Mouse (Mus musculus): ENCODE measurements at regions not wholly inside any gene's neighbourhood (a gene's known extent, or its start where the extent isn't known, plus 50 kb on each side); places are given as distances from the start of the nearest gene placed in this dataset.
"Not testable (repeated sequence)": the region's sequence is repeated elsewhere in the genome, so short reads cannot be mapped to it uniquely, and the experiment has no call there.

DNA sequence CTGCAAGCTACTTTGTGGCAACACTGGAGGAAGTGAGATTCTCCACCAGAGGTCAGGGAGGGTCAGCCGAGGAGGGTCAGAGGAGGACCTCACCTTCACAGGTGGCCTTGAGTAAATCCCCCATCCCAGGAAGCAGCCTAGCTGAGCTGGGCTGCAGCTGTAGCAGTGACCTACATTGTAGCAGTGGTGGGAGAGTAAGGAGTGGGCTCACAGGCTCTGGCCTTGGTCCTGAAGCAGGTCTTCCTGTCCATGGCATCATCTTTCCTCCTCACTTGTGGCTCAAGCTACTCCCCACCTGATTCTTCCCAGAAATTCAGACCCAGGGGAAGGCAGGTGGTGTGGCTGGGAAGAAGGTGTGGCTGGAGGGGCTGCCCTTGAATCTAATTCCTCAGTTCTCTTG is 84.3 kb downstream of the 1810013L24Rik start:
- ATAC-seq (replicated peaks; ENCODE audit: insufficient number of reproducible peaks, low FRiP score, low TSS enrichment); H3K4me3 ChIP-seq (ENCODE audit: low read depth, low read length); H3K9me3 ChIP-seq (replicated peaks; ENCODE audit: control insufficient read depth, low read length); H3K36me3 ChIP-seq (ENCODE audit: control insufficient read depth, insufficient read depth, low read length); H3K4me1 ChIP-seq (ENCODE audit: control insufficient read depth, insufficient read depth, low read length); H3K27ac ChIP-seq (ENCODE audit: low read depth, low read length); H3K27me3 ChIP-seq (ENCODE audit: control insufficient read depth, insufficient read depth, low read length); H3K9ac ChIP-seq (ENCODE audit: low read depth, low read length); H3K4me2 ChIP-seq: not testable (repeated sequence)
- 38% methylated on average over 1 of the region's 1 CpGs for WGBS (ENCODE audit: insufficient replicate concordance)

DNA sequence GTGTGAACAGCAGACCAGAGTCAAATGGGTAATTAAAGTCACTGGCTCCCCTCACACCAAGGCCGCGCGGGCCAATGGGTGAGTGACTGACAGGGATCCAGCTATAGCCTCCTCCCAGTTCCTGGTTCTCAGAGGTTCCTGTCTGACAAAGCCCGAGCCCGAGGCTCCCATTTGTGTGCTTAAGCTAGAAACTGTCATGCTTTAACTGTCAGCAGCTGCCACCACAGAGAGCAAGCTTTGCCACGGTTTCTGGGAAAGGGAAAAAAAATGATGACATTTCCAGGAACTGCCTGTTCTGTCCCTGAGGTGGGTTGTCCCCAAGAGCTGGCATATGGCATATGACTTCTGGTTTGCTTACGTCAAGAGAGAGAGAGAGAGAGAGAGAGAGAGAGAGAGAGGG is 86.2 kb downstream of the 1810013L24Rik start:
- no peak for ATAC-seq (replicated peaks; ENCODE audit: insufficient number of reproducible peaks, low FRiP score, low TSS enrichment)
- Histone ChIP-seq H3K27ac (ENCODE audit: low read depth, low read length) (no peak overlapping the region), H3K4me2 (no peak overlapping the region), H3K36me3 (ENCODE audit: control insufficient read depth, insufficient read depth, low read length) (no peaks in the 10 kb centered on the region), H3K4me3 (ENCODE audit: low read depth, low read length) (no peak overlapping the region), H3K9ac (ENCODE audit: low read depth, low read length) (no peak overlapping the region), H3K27me3 (ENCODE audit: control insufficient read depth, insufficient read depth, low read length) (no peaks in the 10 kb centered on the region), H3K9me3 (replicated peaks; ENCODE audit: control insufficient read depth, low read length) (no peaks in the 10 kb centered on the region), H3K4me1 (ENCODE audit: control insufficient read depth, insufficient read depth, low read length) (no peaks in the 10 kb centered on the region)
- 54% methylated on average over 7 of the region's 7 CpGs for WGBS (ENCODE audit: insufficient replicate concordance)

DNA sequence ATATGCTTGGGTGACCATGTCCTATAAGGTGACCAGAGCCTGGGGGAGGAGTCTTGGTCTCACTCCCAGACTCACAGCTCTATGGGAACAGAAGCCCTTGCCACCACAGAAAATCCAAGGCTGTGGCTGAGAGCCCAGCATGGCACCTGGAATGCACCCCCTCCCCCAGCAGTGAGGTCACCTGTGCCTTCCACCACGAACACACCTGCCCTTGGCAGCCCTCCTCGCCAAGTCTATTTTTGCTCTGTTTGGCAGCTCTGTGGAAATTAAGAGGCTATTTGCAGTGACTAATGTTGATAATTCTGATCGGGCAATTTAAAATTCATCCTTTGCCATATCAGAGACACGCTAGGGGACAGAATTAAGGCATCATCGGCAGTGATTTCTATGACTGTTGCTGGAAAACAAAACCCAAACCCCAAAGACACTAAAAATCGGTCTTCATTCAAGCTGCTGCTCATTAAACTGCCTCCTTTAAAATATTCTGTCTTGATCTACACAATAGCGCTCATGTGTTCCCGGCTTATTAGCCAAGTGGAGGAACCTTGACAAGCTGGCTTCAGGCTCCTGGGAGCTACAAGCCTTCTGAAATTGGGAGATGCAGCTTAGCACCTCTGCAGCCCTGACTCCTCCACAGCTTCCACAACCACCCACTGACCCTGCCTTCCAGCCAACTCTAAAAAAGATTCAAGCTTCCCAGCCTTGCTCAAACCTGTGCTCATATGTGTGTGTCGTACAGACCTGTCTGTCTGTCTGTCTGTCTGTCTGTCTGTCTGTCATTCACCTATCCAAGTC is 89.0 kb downstream of the 1810013L24Rik start:
- ATAC-seq (replicated peaks; ENCODE audit: insufficient number of reproducible peaks, low FRiP score, low TSS enrichment): no peak
- H3K27ac ChIP-seq (ENCODE audit: low read depth, low read length): no peak overlapping the region
- H3K4me2 ChIP-seq: no peak overlapping the region
- no peaks in the 10 kb centered on the region for H3K27me3 ChIP-seq (ENCODE audit: control insufficient read depth, insufficient read depth, low read length)
- no peaks in the 10 kb centered on the region for H3K9me3 ChIP-seq (replicated peaks; ENCODE audit: control insufficient read depth, low read length)
- H3K9ac ChIP-seq (ENCODE audit: low read depth, low read length): no peak overlapping the region
- no peaks in the 10 kb centered on the region for H3K4me1 ChIP-seq (ENCODE audit: control insufficient read depth, insufficient read depth, low read length)
- H3K36me3 ChIP-seq (ENCODE audit: control insufficient read depth, insufficient read depth, low read length): no peaks in the 10 kb centered on the region
- 81% methylated on average over 9 of the region's 9 CpGs for WGBS (ENCODE audit: insufficient replicate concordance)
- no peak overlapping the region for H3K4me3 ChIP-seq (ENCODE audit: low read depth, low read length)

DNA sequence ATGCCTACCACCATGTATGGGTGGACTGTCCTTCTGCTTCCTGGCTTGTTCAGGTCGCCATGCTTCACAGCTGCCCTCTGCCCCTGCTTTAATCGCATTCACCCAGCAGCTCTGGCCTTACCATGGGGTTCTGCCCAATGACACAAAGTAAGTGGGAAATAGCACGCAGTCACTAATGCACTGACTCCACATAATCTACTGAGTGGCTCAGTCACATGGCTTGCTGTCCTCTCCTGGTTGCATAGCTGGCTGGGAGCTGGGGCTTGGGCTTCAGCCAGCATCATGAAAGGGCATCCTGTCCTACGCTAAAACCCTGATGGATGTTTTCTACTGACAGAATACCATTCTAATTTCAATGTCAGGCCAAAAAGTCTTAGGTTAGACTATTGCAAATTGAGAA is 94.8 kb downstream of the 1810013L24Rik start:
- no peak overlapping the region for H3K4me3 ChIP-seq (ENCODE audit: low read depth, low read length)
- H3K36me3 ChIP-seq (ENCODE audit: control insufficient read depth, insufficient read depth, low read length): no peaks in the 10 kb centered on the region
- 88% methylated on average over 4 of the region's 4 CpGs for WGBS (ENCODE audit: insufficient replicate concordance)
- H3K9ac ChIP-seq (ENCODE audit: low read depth, low read length): no peak overlapping the region
- H3K27ac ChIP-seq (ENCODE audit: low read depth, low read length): no peak overlapping the region
- no peak overlapping the region for H3K4me2 ChIP-seq
- H3K27me3 ChIP-seq (ENCODE audit: control insufficient read depth, insufficient read depth, low read length): no peaks in the 10 kb centered on the region
- H3K4me1 ChIP-seq (ENCODE audit: control insufficient read depth, insufficient read depth, low read length): no peaks in the 10 kb centered on the region
- H3K9me3 ChIP-seq (replicated peaks; ENCODE audit: control insufficient read depth, low read length): no peaks in the 10 kb centered on the region
- no peak for ATAC-seq (replicated peaks; ENCODE audit: insufficient number of reproducible peaks, low FRiP score, low TSS enrichment)

DNA sequence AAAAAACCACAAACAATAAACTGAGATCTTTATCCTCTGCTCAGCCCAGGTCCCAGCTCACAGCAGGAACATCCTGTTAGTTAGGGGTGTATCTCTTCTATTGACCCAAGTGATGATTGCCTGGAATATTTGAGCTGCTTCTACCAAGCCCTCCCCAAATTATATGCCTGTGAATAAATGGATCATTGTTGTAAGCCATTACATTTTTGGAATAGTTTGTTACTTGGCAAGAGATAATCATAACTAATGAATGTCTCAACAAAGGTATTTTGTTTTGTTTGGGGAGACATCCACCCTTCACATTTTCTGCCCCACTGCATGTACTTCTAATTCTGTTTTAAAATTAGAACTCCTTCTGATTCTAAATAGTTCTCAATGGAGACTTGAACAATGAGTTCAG is 102.1 kb downstream of the 1810013L24Rik start:
- H3K27me3 ChIP-seq (ENCODE audit: control insufficient read depth, insufficient read depth, low read length): no peaks in the 10 kb centered on the region
- no peak overlapping the region for H3K4me2 ChIP-seq
- no peaks in the 10 kb centered on the region for H3K36me3 ChIP-seq (ENCODE audit: control insufficient read depth, insufficient read depth, low read length)
- no peak overlapping the region for H3K9ac ChIP-seq (ENCODE audit: low read depth, low read length)
- no peak overlapping the region for H3K4me3 ChIP-seq (ENCODE audit: low read depth, low read length)
- no peaks in the 10 kb centered on the region for H3K4me1 ChIP-seq (ENCODE audit: control insufficient read depth, insufficient read depth, low read length)
- ATAC-seq (replicated peaks; ENCODE audit: insufficient number of reproducible peaks, low FRiP score, low TSS enrichment): no peak
- H3K9me3 ChIP-seq (replicated peaks; ENCODE audit: control insufficient read depth, low read length): no peaks in the 10 kb centered on the region
- no peak overlapping the region for H3K27ac ChIP-seq (ENCODE audit: low read depth, low read length)

DNA sequence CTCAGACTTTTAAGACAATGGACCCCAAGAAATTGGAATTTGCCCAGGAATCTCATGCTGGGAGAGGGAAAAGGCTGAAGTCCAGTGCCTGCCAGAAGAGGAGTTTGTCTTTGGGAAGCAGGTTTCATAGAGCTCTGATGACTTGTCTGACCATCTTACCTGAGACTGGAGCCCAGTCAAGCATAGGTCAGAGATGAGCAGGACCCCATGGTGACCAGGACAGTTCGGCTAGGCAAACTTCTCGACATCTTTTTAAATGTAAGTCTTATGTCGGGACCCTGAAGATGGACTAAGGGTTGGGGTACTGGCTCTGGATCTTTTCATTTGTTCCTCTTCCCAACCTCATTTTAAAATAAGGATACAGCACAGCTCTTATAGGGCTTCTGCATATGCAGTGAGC is 103.2 kb downstream of the 1810013L24Rik start:
- H3K4me2 ChIP-seq: no peak overlapping the region
- WGBS (ENCODE audit: insufficient replicate concordance): 82% methylated on average over 3 of the region's 3 CpGs
- no peak overlapping the region for H3K27ac ChIP-seq (ENCODE audit: low read depth, low read length)
- no peaks in the 10 kb centered on the region for H3K36me3 ChIP-seq (ENCODE audit: control insufficient read depth, insufficient read depth, low read length)
- no peak overlapping the region for H3K4me3 ChIP-seq (ENCODE audit: low read depth, low read length)
- no peaks in the 10 kb centered on the region for H3K9me3 ChIP-seq (replicated peaks; ENCODE audit: control insufficient read depth, low read length)
- ATAC-seq (replicated peaks; ENCODE audit: insufficient number of reproducible peaks, low FRiP score, low TSS enrichment): no peak
- no peak overlapping the region for H3K9ac ChIP-seq (ENCODE audit: low read depth, low read length)
- no peaks in the 10 kb centered on the region for H3K27me3 ChIP-seq (ENCODE audit: control insufficient read depth, insufficient read depth, low read length)
- H3K4me1 ChIP-seq (ENCODE audit: control insufficient read depth, insufficient read depth, low read length): no peaks in the 10 kb centered on the region

DNA sequence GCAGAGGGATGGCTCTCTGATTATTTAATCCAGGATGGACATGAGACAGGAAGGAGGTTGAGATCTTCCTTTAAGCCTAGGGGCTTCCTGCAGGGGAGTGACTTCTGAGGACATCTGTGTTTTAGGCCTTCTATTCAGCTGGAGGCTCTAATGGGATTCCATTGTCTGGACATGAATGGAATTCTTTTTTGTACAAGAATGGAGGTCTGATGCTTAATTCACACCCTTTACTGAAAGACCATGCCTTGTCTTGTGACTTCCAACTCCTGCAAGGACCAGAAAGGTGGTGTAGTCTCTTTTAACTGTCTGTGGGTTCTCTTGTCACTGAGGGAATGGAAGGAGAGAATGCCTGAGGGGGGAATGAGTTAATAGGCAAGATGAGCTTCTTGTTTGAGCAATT is 106.5 kb downstream of the 1810013L24Rik start:
- H3K36me3 ChIP-seq (ENCODE audit: control insufficient read depth, insufficient read depth, low read length): no peaks in the 10 kb centered on the region

DNA sequence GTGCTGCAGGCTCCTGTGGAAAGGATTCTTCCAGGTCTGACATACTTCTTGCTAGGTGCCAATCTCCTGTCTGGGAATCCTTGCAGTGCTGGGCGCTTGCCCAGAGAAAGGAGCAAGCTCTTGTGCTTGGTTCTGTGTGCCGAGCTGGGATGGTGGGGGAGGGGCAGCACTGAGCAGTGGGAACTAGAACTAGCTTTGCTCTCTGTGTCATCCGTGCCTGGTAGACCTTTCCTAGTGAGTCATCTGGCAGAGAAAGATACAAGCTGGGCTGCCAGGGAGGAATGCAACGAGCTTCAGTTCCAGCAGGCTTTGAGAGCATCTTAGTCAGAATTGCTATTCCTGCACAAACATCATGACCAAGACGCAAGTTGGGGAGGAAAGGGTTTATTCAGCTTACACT is 108.6 kb downstream of the 1810013L24Rik start:
- no peak for ATAC-seq (replicated peaks; ENCODE audit: insufficient number of reproducible peaks, low FRiP score, low TSS enrichment)
- WGBS (ENCODE audit: insufficient replicate concordance): 26% methylated on average over 5 of the region's 5 CpGs

More for the DNA sequence above, 106.5 kb downstream of the 1810013L24Rik start:
- no peak overlapping the region for H3K27ac ChIP-seq (ENCODE audit: low read depth, low read length)
- H3K9ac ChIP-seq (ENCODE audit: low read depth, low read length): no peak overlapping the region
- H3K4me3 ChIP-seq (ENCODE audit: low read depth, low read length): no peak overlapping the region
- H3K27me3 ChIP-seq (ENCODE audit: control insufficient read depth, insufficient read depth, low read length): no peaks in the 10 kb centered on the region
- H3K9me3 ChIP-seq (replicated peaks; ENCODE audit: control insufficient read depth, low read length): no peaks in the 10 kb centered on the region
- ATAC-seq (replicated peaks; ENCODE audit: insufficient number of reproducible peaks, low FRiP score, low TSS enrichment): no peak
- no peak overlapping the region for H3K4me2 ChIP-seq
- no peaks in the 10 kb centered on the region for H3K4me1 ChIP-seq (ENCODE audit: control insufficient read depth, insufficient read depth, low read length)

DNA sequence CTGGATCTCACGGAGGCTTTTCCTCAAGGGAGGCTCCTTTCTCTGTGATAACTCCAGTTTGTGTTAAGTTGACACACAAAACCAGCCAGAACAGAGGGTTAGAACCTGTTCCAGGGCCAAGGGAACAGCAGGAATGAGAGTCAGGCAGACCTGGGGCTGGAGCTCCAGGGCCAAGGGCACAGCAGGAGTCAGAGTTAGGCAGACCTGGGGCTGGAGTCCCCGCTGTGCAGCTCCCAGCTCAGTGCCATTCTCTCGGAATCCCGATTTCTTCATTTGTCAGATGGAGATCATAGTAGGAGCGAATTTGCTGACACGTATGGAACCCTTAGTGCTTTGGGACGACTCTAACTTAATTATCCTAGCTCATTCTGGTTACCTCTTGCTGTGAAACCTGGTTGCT is 109.2 kb downstream of the 1810013L24Rik start:
- no peaks in the 10 kb centered on the region for H3K27me3 ChIP-seq (ENCODE audit: control insufficient read depth, insufficient read depth, low read length)
- no peak for ATAC-seq (replicated peaks; ENCODE audit: insufficient number of reproducible peaks, low FRiP score, low TSS enrichment)
- no peaks in the 10 kb centered on the region for H3K4me1 ChIP-seq (ENCODE audit: control insufficient read depth, insufficient read depth, low read length)
- no peak overlapping the region for H3K27ac ChIP-seq (ENCODE audit: low read depth, low read length)
- no peak overlapping the region for H3K9ac ChIP-seq (ENCODE audit: low read depth, low read length)
- H3K4me3 ChIP-seq (ENCODE audit: low read depth, low read length): no peak overlapping the region
- no peaks in the 10 kb centered on the region for H3K36me3 ChIP-seq (ENCODE audit: control insufficient read depth, insufficient read depth, low read length)
- no peak overlapping the region for H3K4me2 ChIP-seq
- WGBS (ENCODE audit: insufficient replicate concordance): 27% methylated on average over 7 of the region's 7 CpGs
- no peaks in the 10 kb centered on the region for H3K9me3 ChIP-seq (replicated peaks; ENCODE audit: control insufficient read depth, low read length)

More for the DNA sequence above, 108.6 kb downstream of the 1810013L24Rik start:
- no peak overlapping the region for H3K4me3 ChIP-seq (ENCODE audit: low read depth, low read length)
- H3K9me3 ChIP-seq (replicated peaks; ENCODE audit: control insufficient read depth, low read length): no peaks in the 10 kb centered on the region
- H3K27ac ChIP-seq (ENCODE audit: low read depth, low read length): no peak overlapping the region
- H3K9ac ChIP-seq (ENCODE audit: low read depth, low read length): no peak overlapping the region
- H3K4me2 ChIP-seq: no peak overlapping the region
- no peaks in the 10 kb centered on the region for H3K36me3 ChIP-seq (ENCODE audit: control insufficient read depth, insufficient read depth, low read length)
- no peaks in the 10 kb centered on the region for H3K4me1 ChIP-seq (ENCODE audit: control insufficient read depth, insufficient read depth, low read length)
- no peaks in the 10 kb centered on the region for H3K27me3 ChIP-seq (ENCODE audit: control insufficient read depth, insufficient read depth, low read length)

Measured in heart, embryonic 11.5 days (tissue).